Mouse (Mus musculus): Measurements from ENCODE around the gene Zbtb9. TPM values are rescaled to one million over a fixed set of nuclear protein-coding genes. Genes with fewer than 3 reads are reported as not detected.
"Not testable (repeated sequence)": the region's sequence is repeated elsewhere in the genome, so short reads cannot be mapped to it uniquely, and the experiment has no call there.

Gene Zbtb9
- polyA plus RNA-seq (2015; fragmentation: Nextera tagmentation; extraction: Ambion mirVana): 19.9 and 20.1 TPM in 2 replicates

- Histone ChIP-seq H3K27ac (ENCODE audit: low read length) (peak within 1 kb of the TSS; percentile 91), H3K9ac (replicated peaks; ENCODE audit: low read length) (peak within 1 kb of the TSS; percentile 95), H3K36me3 (ENCODE audit: insufficient read depth, low read length) (peaks cover 30% of the 10 kb centered on the region), H3K4me1 (ENCODE audit: insufficient read depth, low read length) (peaks cover 28% of the 10 kb centered on the region), H3K9me3 (ENCODE audit: low read length) (no peaks in the 10 kb centered on the region), H3K27me3 (ENCODE audit: insufficient read depth, low read length) (no peaks in the 10 kb centered on the region), H3K4me3 (ENCODE audit: low read length) (peak within 1 kb of the TSS; percentile 97), H3K4me2 (replicated peaks; ENCODE audit: low read depth, low read length) (peak within 1 kb of the TSS; percentile 80)
- WGBS: under 1% methylated on average over 75 of the region's 75 CpGs
- ATAC-seq (ENCODE audit: low FRiP score, low TSS enrichment): peak; percentile 99
Observed at GRCm38 (mm10) chr17:26972703-26973574, at the start of gene Zbtb9. Zbtb9 (plus strand) TSS chr17:26973167.

- H3K4me3 ChIP-seq (ENCODE audit: low read length); H3K27ac ChIP-seq (ENCODE audit: low read length); ATAC-seq (ENCODE audit: low FRiP score, low TSS enrichment); H3K9ac ChIP-seq (replicated peaks; ENCODE audit: low read length); H3K27me3 ChIP-seq (ENCODE audit: insufficient read depth, low read length); H3K4me1 ChIP-seq (ENCODE audit: insufficient read depth, low read length); H3K4me2 ChIP-seq (replicated peaks; ENCODE audit: low read depth, low read length); H3K9me3 ChIP-seq (ENCODE audit: low read length): not testable (repeated sequence)
- peaks cover 45% of the 10 kb centered on the region for H3K36me3 ChIP-seq (ENCODE audit: insufficient read depth, low read length)
- WGBS: 92% methylated on average over 9 of the region's 9 CpGs
Observed at GRCm38 (mm10) chr17:26925414-26925813, 47.6 kb upstream of the Zbtb9 start.

DNA sequence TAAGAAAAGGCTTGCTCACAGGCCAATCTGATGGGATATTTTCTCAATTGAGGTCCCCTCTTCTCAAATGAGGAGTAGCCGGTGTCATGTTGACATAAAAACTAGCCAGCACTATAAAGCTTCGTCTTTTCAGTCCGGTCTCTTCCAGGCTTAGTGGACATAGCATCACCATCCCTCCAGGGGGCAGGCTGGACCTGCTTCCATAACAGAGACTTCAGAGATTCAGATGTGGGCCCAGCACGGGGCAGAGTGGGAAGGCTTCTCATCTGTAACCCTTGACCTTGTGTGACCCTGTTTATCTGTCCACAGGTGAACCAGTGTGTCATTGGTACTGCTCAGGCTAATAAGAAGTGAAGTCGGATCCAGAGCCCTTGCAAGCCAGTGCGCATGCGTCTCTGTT lies 41.2 kb upstream of the Zbtb9 start:
- Histone ChIP-seq H3K4me1 (ENCODE audit: insufficient read depth, low read length) (peaks cover 11% of the 10 kb centered on the region), H3K36me3 (ENCODE audit: insufficient read depth, low read length) (peaks cover 32% of the 10 kb centered on the region)
- not testable (repeated sequence) for H3K9me3 ChIP-seq (ENCODE audit: low read length); H3K4me2 ChIP-seq (replicated peaks; ENCODE audit: low read depth, low read length); H3K9ac ChIP-seq (replicated peaks; ENCODE audit: low read length); H3K27ac ChIP-seq (ENCODE audit: low read length); H3K4me3 ChIP-seq (ENCODE audit: low read length); H3K27me3 ChIP-seq (ENCODE audit: insufficient read depth, low read length)
- 58% methylated on average over 7 of the region's 7 CpGs for WGBS
- ATAC-seq (ENCODE audit: low FRiP score, low TSS enrichment): peak; percentile 18; the same call in 1 of the 2 replicates

DNA sequence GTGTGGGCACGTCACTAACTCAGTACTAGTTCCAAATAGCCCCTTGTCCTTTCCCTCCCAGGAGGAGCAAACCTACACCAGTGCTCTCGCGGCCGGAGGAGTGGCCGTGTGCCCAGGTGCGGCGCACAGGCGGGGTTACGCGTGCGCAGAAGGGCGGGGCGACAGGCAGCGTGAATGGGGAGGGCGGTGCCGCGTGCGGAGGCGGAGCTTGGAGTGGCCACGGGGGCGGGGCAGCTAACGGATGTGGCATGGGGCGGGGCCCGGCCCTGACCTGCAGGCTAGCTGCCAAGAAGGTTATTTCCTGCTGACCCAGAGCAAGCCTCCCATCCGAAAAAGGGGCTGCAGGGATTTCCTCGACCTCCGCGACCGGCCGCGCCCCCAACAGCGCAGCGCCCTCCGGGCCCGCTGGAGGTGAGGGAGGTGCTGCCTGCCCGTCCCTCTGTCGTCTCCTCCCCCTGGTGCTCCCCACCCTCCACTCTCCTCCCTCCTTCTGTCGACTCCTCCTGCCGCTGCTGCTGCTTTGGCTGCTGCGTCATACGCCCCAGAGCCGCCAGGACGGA lies 40.0 kb upstream of the Zbtb9 start, which contains the start of gene Phf1:
Gene Phf1 (plus strand): TSS at position 214 of the 560 bp plus-strand sequence.
- ATAC-seq (ENCODE audit: low FRiP score, low TSS enrichment): peak; percentile 86
- peaks cover 19% of the 10 kb centered on the region for H3K4me1 ChIP-seq (ENCODE audit: insufficient read depth, low read length)
- H3K9me3 ChIP-seq (ENCODE audit: low read length): no peaks in the 10 kb centered on the region
- peak within 1 kb of the TSS; percentile 86 for H3K9ac ChIP-seq (replicated peaks; ENCODE audit: low read length)
- H3K4me3 ChIP-seq (ENCODE audit: low read length): peak within 1 kb of the TSS; percentile 85
- peak within 1 kb of the TSS; percentile 90 for H3K27ac ChIP-seq (ENCODE audit: low read length)
- no peaks in the 10 kb centered on the region for H3K27me3 ChIP-seq (ENCODE audit: insufficient read depth, low read length)
- peak within 1 kb of the TSS; percentile 97 for H3K4me2 ChIP-seq (replicated peaks; ENCODE audit: low read depth, low read length)
- peaks cover 28% of the 10 kb centered on the region for H3K36me3 ChIP-seq (ENCODE audit: insufficient read depth, low read length)
- under 1% methylated on average over 38 of the region's 43 CpGs for WGBS

DNA sequence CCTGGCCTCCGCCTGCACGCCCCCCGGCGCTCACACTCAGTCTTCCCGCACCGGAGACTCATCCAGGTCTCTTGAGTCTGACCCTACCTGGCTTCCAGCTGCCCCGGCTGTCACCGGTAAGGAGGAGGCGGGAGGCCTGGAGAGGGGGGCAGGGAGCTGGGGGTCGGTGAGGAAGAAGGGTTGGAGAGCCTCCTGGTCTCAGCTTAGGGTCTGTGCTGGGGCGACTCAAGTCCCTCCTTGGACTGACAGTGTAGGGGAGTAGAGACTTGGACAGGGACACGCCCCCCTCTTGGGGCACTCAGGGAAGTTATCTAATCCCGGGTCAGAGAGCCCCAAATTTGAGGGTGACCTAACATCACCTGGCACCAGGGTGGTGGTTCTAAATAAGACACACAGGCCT lies 39.5 kb upstream of the Zbtb9 start:
- peaks cover 24% of the 10 kb centered on the region for H3K4me1 ChIP-seq (ENCODE audit: insufficient read depth, low read length)
- no peaks in the 10 kb centered on the region for H3K9me3 ChIP-seq (ENCODE audit: low read length)
- H3K27me3 ChIP-seq (ENCODE audit: insufficient read depth, low read length): no peaks in the 10 kb centered on the region
- WGBS: 6% methylated on average over 13 of the region's 13 CpGs
- peak overlapping the region; percentile 86 for H3K9ac ChIP-seq (replicated peaks; ENCODE audit: low read length)
- peak overlapping the region; percentile 90 for H3K27ac ChIP-seq (ENCODE audit: low read length)
- H3K4me3 ChIP-seq (ENCODE audit: low read length): peak overlapping the region; percentile 85
- peak; percentile 52 for ATAC-seq (ENCODE audit: low FRiP score, low TSS enrichment)
- H3K4me2 ChIP-seq (replicated peaks; ENCODE audit: low read depth, low read length): peak overlapping the region; percentile 97
- peaks cover 28% of the 10 kb centered on the region for H3K36me3 ChIP-seq (ENCODE audit: insufficient read depth, low read length)

- H3K27ac ChIP-seq (ENCODE audit: low read length): no peak overlapping the region; the same call in 1 of the 2 replicates
- no peak for ATAC-seq (ENCODE audit: low FRiP score, low TSS enrichment)
- no peaks in the 10 kb centered on the region for H3K27me3 ChIP-seq (ENCODE audit: insufficient read depth, low read length)
- peaks cover 26% of the 10 kb centered on the region for H3K4me1 ChIP-seq (ENCODE audit: insufficient read depth, low read length)
- H3K36me3 ChIP-seq (ENCODE audit: insufficient read depth, low read length): peaks cover 23% of the 10 kb centered on the region
- H3K4me3 ChIP-seq (ENCODE audit: low read length): peak overlapping the region; percentile 85
- H3K4me2 ChIP-seq (replicated peaks; ENCODE audit: low read depth, low read length): peak overlapping the region; percentile 97
- no peaks in the 10 kb centered on the region for H3K9me3 ChIP-seq (ENCODE audit: low read length)
- H3K9ac ChIP-seq (replicated peaks; ENCODE audit: low read length): peak overlapping the region; percentile 86
- WGBS: 76% methylated on average over 16 of the region's 16 CpGs
Observed at GRCm38 (mm10) chr17:26933885-26934827, 38.8 kb upstream of the Zbtb9 start.

- Histone ChIP-seq H3K4me3 (ENCODE audit: low read length) (no peak overlapping the region), H3K9me3 (ENCODE audit: low read length) (no peaks in the 10 kb centered on the region), H3K4me2 (replicated peaks; ENCODE audit: low read depth, low read length) (no peak overlapping the region), H3K27me3 (ENCODE audit: insufficient read depth, low read length) (no peaks in the 10 kb centered on the region), H3K9ac (replicated peaks; ENCODE audit: low read length) (no peak overlapping the region), H3K4me1 (ENCODE audit: insufficient read depth, low read length) (peaks cover 29% of the 10 kb centered on the region), H3K27ac (ENCODE audit: low read length) (no peak overlapping the region), H3K36me3 (ENCODE audit: insufficient read depth, low read length) (peaks cover 20% of the 10 kb centered on the region; the same call in 1 of the 2 replicates)
- WGBS: 91% methylated on average over 9 of the region's 9 CpGs
- ATAC-seq (ENCODE audit: low FRiP score, low TSS enrichment): no peak
Observed at GRCm38 (mm10) chr17:26935027-26935426, 37.9 kb upstream of the Zbtb9 start.

DNA sequence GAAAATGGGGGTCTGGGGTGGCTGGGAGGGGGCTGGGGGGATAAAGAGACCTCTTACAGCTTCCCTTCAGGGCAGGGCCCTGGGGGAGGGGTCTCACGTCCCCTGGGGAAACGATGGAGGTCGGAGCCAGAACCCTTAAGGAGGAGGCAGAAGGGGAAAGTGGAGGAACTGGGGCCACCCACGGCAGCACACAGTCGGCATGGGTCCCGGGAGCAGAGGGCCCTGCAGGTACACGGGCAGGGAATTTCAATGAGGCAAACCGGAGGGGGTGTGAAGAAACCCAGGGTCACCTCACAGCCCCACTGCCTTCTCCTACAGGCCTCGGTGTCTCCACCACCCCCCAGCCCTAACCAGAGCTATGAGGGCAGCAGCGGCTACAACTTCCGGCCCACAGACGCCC lies 36.5 kb upstream of the Zbtb9 start:
- Histone ChIP-seq H3K27ac (ENCODE audit: low read length) (no peak overlapping the region), H3K4me3 (ENCODE audit: low read length) (no peak overlapping the region), H3K27me3 (ENCODE audit: insufficient read depth, low read length) (no peaks in the 10 kb centered on the region), H3K4me2 (replicated peaks; ENCODE audit: low read depth, low read length) (no peak overlapping the region), H3K36me3 (ENCODE audit: insufficient read depth, low read length) (peaks cover 15% of the 10 kb centered on the region; the same call in 1 of the 2 replicates), H3K4me1 (ENCODE audit: insufficient read depth, low read length) (peaks cover 38% of the 10 kb centered on the region), H3K9ac (replicated peaks; ENCODE audit: low read length) (no peak overlapping the region), H3K9me3 (ENCODE audit: low read length) (no peaks in the 10 kb centered on the region)
- ATAC-seq (ENCODE audit: low FRiP score, low TSS enrichment): no peak
- WGBS: 85% methylated on average over 12 of the region's 12 CpGs

GRCm38 (mm10) chr17:26936921-26937695 lies 35.9 kb upstream of the Zbtb9 start:
- H3K4me2 ChIP-seq (replicated peaks; ENCODE audit: low read depth, low read length): 0 out of 2 replicates have a peak overlapping the region, but pooled peaks have one; percentile 97
- no peak overlapping the region for H3K9ac ChIP-seq (replicated peaks; ENCODE audit: low read length)
- H3K4me3 ChIP-seq (ENCODE audit: low read length): no peak overlapping the region
- peaks cover 41% of the 10 kb centered on the region for H3K4me1 ChIP-seq (ENCODE audit: insufficient read depth, low read length)
- no peak for ATAC-seq (ENCODE audit: low FRiP score, low TSS enrichment)
- no peaks in the 10 kb centered on the region for H3K9me3 ChIP-seq (ENCODE audit: low read length)
- WGBS: 85% methylated on average over 15 of the region's 15 CpGs
- peaks cover 15% of the 10 kb centered on the region; the same call in 1 of the 2 replicates for H3K36me3 ChIP-seq (ENCODE audit: insufficient read depth, low read length)
- no peaks in the 10 kb centered on the region for H3K27me3 ChIP-seq (ENCODE audit: insufficient read depth, low read length)
- H3K27ac ChIP-seq (ENCODE audit: low read length): no peak overlapping the region

All from kidney, embryonic 16.5 days (tissue).